18 mouse cellular contexts compared by ENCODE assay signal in genomic region chr2:135887805-135888204, GRCm38 (mm10).
DNase-seq lines count a peak whose midpoint lies in the region; ATAC-seq and TF ChIP-seq lines count a peak whose summit lies in the region.
"Had no signal": no experiment of that assay in that cellular context is flagged by ENCODE, and none has a peak within 500 bp of the region (broad histone marks: within the 10 kb centered on the region; RNA-seq: fewer than 3 reads in every experiment).

No protein-coding gene starts in this region.

- no peak for TF ChIP-seq POLR2A in testis, adult 2 months (IDR thresholded peaks at IDR 0.05; ENCODE audit: control insufficient read depth, low read depth, low read length)

- ATAC-seq in megakaryocyte-erythroid progenitor cell, adult 5-6 weeks (replicated peaks; ENCODE audit: low FRiP score, low TSS enrichment, poor library complexity, severe bottlenecking), result no peak
- ATAC-seq: forebrain, embryonic 13.5 days; forebrain, embryonic 15.5 days; forebrain, postnatal 0 days had no signal

- H3K27ac ChIP-seq in testis, adult 2 months (ENCODE audit: control insufficient read depth, insufficient read depth, low read depth, low read length), result no peak overlapping the region
- peak overlapping the region; percentile 76 for H3K27ac ChIP-seq in brown adipose tissue, adult 24 weeks (replicated peaks; ENCODE audit: low read depth, low read length)
- no peak overlapping the region for H3K27ac ChIP-seq in forebrain, embryonic 10.5 days
- H3K27ac ChIP-seq: embryonic facial prominence, embryonic 13.5 days; embryonic facial prominence, embryonic 15.5 days; forebrain, embryonic 13.5 days; forebrain, embryonic 15.5 days had no signal

- peak; percentile 51 for DNase-seq in cerebellum, adult 9-10 months
- DNase-seq in cerebellum, adult 18-20 months, result no peak
- DNase-seq in testis, postnatal 10 days (ENCODE audit: low spot score), result no peak
- no peak for DNase-seq in forebrain, embryonic 10.5 days (ENCODE audit: extremely low spot score, low spot score)
- DNase-seq: adrenal gland, postnatal 25 days; B cell, adult 2 months; cerebellum, adult 11 months; cerebellum, postnatal 14 days; embryo, embryonic 11 days; forebrain, postnatal 0 days had no signal

- no peaks in the 10 kb centered on the region for H3K36me3 ChIP-seq in testis, adult 2 months (ENCODE audit: control insufficient read depth, insufficient read depth, low read length)
- no peaks in the 10 kb centered on the region for H3K36me3 ChIP-seq in forebrain, embryonic 10.5 days (replicated peaks)
- H3K36me3 ChIP-seq: embryonic facial prominence, embryonic 13.5 days; embryonic facial prominence, embryonic 15.5 days; forebrain, embryonic 15.5 days had no signal

- no peaks in the 10 kb centered on the region for H3K27me3 ChIP-seq in testis, adult 2 months (ENCODE audit: control insufficient read depth, insufficient read depth, low read length)
- H3K27me3 ChIP-seq in forebrain, embryonic 10.5 days (ENCODE audit: poor library complexity, severe bottlenecking), result no peaks in the 10 kb centered on the region
- H3K27me3 ChIP-seq: embryonic facial prominence, embryonic 13.5 days; embryonic facial prominence, embryonic 15.5 days; forebrain, embryonic 13.5 days; forebrain, embryonic 15.5 days had no signal

- no peaks in the 10 kb centered on the region for H3K9me3 ChIP-seq in forebrain, embryonic 10.5 days
- H3K9me3 ChIP-seq: embryonic facial prominence, embryonic 13.5 days; embryonic facial prominence, embryonic 15.5 days; forebrain, embryonic 13.5 days; forebrain, embryonic 15.5 days had no signal

- no peaks in the 10 kb centered on the region; the same call in 1 of the 2 replicates for H3K4me1 ChIP-seq in testis, adult 2 months (ENCODE audit: control insufficient read depth, insufficient read depth, low read length)
- H3K4me1 ChIP-seq in brown adipose tissue, adult 24 weeks (ENCODE audit: control insufficient read depth, insufficient read depth, insufficient read length, low read length), result peaks cover 7% of the 10 kb centered on the region
- no peaks in the 10 kb centered on the region for H3K4me1 ChIP-seq in forebrain, embryonic 10.5 days
- H3K4me1 ChIP-seq: embryonic facial prominence, embryonic 15.5 days; forebrain, embryonic 13.5 days had no signal

- WGBS in forebrain, embryonic 10.5 days, result 95% methylated on average over 2 of the region's 2 CpGs

- H3K4me3 ChIP-seq in testis, adult 2 months (ENCODE audit: control insufficient read depth, low read depth, low read length), result peak overlapping the region; percentile 71; the same call in 1 of the 2 replicates
- no peak overlapping the region for H3K4me3 ChIP-seq in brown adipose tissue, adult 24 weeks (ENCODE audit: insufficient read depth, low read depth, low read length)
- no peak overlapping the region for H3K4me3 ChIP-seq in forebrain, embryonic 10.5 days
- H3K4me3 ChIP-seq: embryonic facial prominence, embryonic 13.5 days; embryonic facial prominence, embryonic 15.5 days; erythroblast, embryonic 14.5 days; forebrain, embryonic 13.5 days; forebrain, embryonic 15.5 days had no signal

- no peak for TF ChIP-seq CTCF in testis, adult 2 months (IDR thresholded peaks at IDR 0.05; ENCODE audit: control insufficient read depth, insufficient read depth, insufficient replicate concordance, low read depth, low read length)
